Mouse (Mus musculus) large intestine, adult 2 months (tissue): ENCODE measurements around the gene Klk10. TPM values are rescaled to one million over a fixed set of nuclear protein-coding genes. Genes with fewer than 3 reads are reported as not detected.

Experiments used
- DNase-seq: peaks from one replicate; pipeline ENCODE4 v3.0.0-alpha.2; 2012; ENCODE audit warnings: low read depth, low spot score
- WGBS: fragments of 180-500 bp; shearing (Covaris S2); methylation state at CpG from one replicate; pipeline ENCODE4 v1.1.7; 2018; 5-methylcytosine and 5-hydroxymethylcytosine counted together
- polyA plus RNA-seq: library from polyadenylated mRNA; depleted of rRNA; stranded (reverse); fragments of >200 nt; gene quantifications from 2 replicates; pipeline ENCODE4 v1.2.3, GENCODE M21; 2012; rRNA removed

Klk10 gene
- 0.21 and 0.69 TPM in 2 replicates for polyA plus RNA-seq

DNA sequence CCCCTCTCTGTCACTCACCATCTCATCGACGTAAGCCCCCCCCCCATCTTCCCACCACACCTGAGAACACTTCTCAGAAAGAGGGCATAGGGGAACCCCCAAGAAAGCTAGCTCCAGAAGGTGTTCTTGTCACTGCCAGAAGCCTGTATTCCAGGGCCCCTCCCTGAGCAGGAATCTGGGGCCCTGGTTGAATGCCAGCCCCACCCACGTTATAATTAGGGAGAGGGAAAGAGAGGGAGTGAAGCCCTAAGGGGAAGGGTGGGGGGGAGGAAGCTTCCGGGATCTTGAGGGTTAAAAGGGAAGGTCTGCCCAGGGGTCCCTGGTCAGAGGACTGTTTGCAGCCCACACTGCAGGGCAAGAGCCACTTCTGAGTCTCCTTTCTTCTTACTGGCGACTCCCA is at the start of gene Klk10:
Klk10 (plus strand) TSS at position 290 of the 400 bp plus-strand sequence.
- 11% methylated on average over 5 of the region's 5 CpGs for WGBS
- peak; percentile 11 for DNase-seq

DNA sequence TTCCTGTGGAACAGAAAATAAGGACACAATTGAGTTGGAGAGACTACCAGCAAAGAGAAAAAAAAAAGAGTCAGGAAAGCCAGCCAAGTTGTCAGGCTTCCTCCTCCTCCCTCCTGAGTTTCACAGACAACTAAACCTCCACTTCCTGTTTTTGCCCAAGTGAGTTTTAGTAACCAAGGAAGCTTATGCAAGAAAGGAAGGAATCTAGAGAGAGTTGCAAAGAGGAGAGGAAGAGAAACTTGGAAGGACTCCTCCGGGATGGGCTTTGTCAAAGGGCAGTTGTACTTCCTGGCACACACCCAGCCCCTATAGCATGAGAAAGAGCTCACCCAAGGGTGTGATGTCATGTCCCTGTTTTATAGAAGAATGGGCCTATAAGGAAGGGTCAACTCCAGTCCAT is 33.0 kb upstream of the Klk10 start:
- no peak for DNase-seq
- WGBS: 4% methylated on average over 1 of the region's 1 CpGs

DNA sequence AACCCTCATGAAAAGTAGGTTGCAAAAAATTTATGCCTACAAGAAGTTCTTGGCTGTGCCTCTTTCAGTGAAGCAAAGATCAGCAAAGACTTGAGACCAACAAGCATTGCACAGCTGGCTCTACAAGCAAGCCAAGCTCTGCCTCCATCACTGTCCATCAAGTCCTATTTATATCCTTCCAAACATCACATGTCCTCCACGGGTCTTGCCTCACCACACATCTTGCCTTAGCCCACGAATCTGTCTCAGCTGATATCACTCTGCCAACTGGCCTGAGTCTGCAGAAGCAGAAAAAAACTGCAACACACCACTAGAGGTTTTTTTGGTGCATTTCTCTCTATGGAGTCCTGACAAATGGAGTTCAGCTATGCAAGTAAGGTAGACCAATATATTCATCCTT is 28.0 kb upstream of the Klk10 start:
- 55% methylated on average over 2 of the region's 2 CpGs for WGBS
- DNase-seq: no peak

DNA sequence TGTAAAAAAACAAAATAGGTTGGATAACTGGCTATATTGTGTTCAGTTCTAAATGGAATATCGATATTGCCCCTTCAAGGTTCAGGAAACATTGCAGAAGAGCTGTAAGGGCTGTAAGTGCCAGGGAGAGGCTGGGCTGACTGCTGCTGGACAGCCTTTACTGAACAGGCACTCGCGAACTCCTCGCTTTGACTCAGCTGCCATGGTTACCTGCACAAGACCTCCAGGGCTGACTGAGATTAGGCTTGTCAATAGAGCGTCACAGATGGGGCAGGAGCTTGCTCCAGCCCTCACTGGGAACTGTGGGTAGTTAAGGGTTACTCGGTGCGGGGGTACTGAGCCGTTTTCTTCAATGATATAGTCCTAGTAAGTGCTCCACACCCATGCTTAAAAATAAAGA is 14.4 kb upstream of the Klk10 start:
- 30% methylated on average over 8 of the region's 8 CpGs for WGBS

DNA sequence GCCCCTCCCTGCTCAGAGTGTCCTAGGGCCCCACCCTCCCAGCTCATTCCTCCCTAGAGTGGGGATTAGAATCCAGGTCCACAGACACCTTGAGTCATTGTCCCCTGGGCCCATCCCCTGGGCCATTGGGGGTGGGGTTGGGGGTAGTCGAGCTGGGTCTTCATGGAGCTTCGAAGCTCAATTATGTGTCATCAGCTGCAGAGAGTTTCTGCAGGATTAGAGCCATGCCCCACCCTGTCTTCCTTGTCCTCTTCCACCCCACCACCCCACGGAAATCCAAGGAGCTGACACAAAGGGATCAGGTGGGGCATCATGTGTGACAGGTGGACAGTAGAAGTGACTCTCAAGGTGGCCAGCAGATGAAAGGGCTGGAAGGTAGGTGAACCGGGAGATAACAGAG is 12.2 kb upstream of the Klk10 start, which contains the start of gene Klk12:
Klk12 (plus strand) TSS at position 301 of the 400 bp plus-strand sequence.
- DNase-seq: no peak
- whole genome bisulfite sequencing: 55% methylated on average over 4 of the region's 4 CpGs

More for the DNA sequence above, 14.4 kb upstream of the Klk10 start:
- DNase-seq: no peak

DNA sequence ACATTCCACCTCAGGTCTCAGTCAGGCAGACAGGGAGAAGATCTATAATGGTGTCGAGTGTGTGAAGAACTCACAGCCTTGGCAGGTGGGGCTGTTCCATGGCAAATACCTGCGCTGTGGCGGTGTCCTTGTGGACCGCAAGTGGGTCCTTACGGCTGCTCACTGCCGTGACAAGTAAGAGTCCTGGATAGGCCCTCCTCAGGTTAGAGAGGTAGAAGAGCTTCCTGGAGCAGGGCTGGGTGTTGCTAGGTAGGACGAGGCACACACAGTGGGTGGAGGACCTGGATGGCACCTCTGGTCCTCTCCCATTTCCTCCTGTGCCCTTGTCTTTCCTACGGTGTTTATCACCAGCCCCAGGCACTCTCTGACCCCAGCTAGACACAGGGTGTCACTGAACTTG is 11.2 kb upstream of the Klk10 start:
- DNase-seq: no peak
- WGBS: 85% methylated on average over 8 of the region's 8 CpGs

DNA sequence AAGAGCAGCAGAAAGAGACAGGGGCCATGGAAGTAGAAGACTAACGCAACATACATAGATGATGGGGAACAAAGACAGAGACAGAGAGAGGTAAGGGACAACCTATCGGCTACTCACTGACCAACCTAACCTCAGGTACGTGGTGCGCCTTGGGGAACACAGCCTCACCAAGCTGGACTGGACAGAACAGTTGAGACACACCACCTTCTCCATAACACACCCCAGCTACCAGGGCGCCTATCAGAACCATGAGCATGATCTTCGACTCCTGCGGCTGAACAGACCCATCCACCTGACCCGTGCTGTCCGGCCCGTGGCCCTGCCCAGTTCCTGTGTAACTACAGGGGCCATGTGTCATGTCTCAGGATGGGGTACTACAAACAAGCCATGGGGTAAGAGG is 10.1 kb upstream of the Klk10 start:
- DNase-seq: no peak
- 93% methylated on average over 10 of the region's 10 CpGs for WGBS

DNA sequence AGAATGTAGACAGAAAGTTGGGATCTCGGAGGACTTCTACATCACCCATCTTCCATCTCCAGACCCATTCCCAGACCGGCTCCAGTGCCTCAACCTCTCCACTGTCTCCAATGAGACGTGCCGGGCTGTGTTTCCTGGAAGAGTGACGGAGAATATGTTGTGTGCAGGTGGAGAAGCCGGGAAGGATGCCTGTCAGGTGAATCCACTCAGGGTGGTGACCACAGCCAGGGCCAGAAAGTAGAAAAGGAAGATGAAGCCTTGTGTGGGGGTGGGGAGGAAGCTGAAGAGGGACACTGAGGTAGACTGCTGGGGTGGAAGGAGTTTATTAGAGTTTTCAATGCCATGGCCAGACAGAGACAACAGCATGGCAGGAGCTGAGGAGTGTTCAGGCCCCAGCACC is 8.9 kb upstream of the Klk10 start:
- WGBS: 90% methylated on average over 6 of the region's 6 CpGs
- no peak for DNase-seq

DNA sequence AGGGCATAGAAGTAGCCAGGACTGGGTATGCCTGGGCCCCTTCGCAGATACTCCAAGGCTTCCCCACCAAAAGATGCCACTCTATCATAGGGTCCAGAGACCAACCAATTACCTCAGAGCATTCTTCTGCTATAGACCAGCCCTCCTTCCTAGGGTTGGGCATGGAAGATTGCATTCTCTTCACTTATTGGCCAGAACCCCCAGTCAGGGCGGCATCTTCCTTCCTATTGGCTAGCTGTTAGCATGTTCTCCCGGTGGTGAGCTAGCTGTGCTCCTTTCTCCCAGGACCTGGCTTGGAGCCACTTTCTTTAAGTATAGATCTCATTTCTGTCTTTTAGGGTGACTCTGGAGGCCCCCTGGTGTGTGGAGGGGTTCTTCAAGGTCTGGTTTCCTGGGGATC is 7.9 kb upstream of the Klk10 start:
- 68% methylated on average over 3 of the region's 3 CpGs for WGBS
- DNase-seq: no peak

DNA sequence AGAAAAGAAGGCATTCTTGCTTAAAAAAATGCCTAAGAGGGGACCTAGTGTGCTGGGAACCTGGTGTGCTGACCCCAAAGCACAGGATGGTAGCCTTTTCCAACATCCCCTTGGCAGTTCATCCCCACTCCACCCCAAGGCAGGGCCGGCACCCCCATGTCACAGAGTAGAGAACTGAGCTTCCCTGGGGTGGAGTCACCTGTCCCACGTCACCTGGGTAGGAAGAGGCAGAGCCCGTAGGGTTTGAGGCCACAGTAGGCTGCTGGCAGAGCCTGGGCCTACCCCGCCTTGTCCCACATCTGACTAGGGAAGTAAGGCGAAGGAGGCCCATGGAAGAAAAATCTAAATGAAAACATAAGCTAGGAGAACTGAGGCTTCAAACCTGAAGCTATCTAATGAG is 6.5 kb upstream of the Klk10 start, which contains the start of gene Klk11:
Klk11 (plus strand) TSS at position 241 of the 400 bp plus-strand sequence.
- 84% methylated on average over 5 of the region's 5 CpGs for WGBS
- DNase-seq: no peak

DNA sequence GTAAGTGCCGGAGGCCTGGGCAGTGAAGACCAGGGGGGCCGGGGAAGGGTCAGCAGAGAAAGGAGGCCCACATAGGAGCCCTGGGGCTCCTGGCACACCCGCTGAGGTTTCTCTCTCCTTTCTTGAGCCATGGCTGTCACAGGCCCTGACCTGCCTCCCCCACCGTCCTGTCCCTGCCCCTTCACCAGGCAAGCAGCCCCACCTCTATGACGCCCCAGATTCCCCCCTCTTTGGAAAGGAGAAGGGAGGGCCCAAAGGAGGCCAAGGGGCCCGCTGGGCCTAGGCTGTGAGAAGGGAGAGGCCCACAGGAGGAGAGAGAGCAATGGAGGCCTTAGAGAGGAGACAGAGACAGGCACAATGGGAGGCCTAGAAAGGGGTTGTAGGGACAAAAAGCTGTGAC is 6.0 kb upstream of the Klk10 start:
- 70% methylated on average over 6 of the region's 6 CpGs for WGBS
- no peak for DNase-seq

DNA sequence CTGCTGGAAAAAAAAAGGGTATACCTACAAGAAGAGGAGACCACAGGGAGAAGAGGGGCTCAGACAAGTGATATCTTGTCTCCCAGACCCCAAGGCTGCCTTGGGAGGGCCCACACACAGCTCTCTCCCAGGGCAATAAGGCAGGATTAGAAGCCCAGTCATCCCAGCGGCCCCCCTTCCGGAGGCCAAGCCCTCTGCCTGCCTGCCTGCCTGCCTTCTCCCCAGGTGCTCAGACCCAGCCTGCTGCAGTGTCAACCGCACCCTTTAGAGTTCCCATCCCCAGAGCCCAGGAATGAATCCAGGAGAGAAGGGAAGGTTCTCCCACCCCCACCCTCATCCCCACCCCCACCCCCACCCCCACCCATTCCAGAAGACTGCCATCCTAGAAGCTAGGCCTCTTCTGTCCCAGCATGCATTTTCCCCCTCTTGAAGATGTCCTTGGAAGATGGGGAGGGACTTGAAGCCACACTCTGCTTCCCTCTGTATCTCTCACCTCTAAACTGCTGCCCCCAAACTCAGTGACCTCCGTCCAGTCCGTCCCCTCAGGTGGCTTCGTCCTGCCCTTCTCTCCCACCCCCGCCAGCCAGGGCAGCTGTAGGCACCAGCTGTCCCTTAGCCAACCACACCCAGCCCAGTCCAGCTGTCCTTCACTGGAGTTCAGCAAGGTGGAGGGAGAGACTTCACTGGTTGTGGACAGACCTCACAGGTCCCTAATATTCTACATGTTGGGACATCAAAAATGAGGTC is 5.4 kb upstream of the Klk10 start:
- DNase-seq: no peak
- 40% methylated on average over 7 of the region's 7 CpGs for WGBS

DNA sequence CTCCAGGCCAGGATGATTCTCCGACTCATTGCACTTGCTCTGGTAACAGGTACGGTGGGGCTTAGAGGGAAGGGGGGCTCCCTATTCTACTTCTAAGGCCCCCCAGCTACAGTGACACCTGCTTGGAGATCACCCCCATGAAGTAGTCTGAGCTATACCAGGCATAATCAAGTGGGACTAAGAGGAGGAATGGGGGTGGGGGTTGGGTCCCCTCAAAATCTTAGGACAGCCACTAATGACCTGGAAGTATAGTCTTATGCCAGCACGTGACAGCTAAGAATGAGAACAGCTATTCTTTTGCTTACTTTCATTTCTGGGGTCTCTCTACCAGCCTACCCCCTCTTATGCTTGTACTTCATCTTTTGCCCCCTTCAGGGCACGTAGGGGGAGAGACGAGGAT is 4.3 kb upstream of the Klk10 start:
- no peak for DNase-seq
- 89% methylated on average over 5 of the region's 5 CpGs for WGBS

DNA sequence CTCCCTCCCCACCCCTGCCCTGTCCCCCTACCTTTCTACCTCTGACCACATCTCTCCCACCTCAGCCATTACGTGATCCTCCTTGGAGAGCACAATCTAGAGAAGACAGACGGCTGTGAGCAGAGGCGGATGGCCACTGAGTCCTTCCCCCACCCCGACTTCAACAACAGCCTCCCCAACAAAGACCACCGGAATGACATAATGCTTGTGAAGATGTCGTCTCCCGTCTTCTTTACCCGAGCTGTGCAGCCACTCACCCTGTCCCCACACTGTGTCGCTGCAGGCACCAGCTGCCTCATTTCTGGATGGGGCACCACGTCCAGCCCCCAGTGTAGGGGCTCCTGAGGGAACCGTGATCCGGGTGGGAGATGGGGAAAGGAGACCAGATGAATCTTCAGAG is 3.4 kb upstream of the Klk10 start:
- WGBS: 90% methylated on average over 12 of the region's 12 CpGs
- no peak for DNase-seq

DNA sequence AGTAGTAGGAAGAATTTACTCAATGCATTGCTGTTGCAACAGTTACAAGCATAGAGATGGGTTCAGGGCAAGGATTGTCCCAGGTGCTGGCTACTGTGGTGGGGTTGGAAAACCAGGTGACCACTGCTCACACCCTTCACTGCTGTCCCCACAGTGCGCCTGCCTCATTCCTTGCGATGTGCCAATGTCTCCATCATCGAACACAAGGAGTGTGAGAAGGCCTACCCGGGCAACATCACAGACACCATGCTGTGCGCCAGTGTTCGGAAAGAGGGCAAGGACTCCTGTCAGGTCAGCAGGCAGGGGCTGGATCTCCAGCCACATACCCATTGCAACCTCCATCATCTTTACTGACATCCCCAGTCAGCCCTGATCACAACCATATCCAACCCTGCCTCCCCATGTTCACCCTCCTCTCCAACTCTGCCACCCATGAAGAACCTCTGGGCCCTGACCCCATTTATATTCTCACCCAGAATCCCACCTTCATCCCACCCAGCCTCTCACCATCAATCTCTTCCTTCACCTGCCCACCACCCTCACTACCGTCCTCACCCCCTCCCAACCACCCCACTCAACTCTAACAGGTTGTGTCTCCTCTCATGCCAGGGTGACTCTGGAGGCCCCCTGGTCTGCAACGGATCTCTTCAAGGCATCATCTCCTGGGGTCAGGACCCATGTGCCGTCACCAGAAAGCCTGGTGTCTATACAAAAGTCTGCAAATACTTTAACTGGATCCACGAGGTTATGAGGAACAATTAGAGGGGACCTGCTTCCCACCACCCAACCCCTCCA is 2.5 kb upstream of the Klk10 start:
- no peak for DNase-seq
- 90% methylated on average over 10 of the region's 10 CpGs for WGBS

DNA sequence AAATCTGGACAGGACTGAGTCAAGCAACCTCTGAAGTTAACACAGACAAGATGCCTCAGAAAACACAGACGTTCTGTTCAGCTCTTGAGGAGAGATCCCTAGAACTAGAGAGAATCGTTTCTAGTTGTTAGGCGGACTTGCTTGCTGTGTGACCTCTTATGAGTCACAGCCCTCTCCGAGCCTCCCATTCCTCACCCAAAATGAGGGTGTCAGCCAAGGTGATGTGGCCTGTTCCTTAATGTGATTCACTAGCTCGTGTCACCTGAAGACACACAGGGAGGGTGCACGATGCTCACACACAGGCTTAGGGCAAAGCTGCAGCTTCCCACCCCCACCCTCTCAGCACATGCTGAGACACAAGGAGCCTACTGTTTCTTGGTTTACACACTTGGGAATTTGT is 594 bp upstream of the Klk10 start:
- WGBS: 35% methylated on average over 6 of the region's 6 CpGs
- no peak for DNase-seq

DNA sequence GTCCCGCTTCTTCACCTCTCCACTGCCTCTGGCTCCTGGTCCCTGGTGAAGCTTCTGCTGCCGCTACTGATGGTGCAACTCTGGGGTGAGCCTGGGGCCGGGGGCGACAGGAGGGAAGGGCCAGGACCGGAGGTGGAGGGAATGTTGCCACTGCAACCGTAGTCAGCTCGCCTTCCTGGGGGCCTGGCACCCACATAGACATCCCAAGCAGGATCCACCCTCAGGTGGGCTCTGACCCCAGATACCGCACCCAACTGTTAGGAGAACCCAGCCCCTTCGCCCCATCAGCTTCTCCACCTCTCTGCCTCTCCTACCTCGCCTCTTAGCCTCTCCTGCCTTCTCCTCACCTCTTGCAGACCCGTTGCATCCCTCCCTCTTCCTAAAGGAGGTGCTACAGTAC is 706 bp downstream of the Klk10 start:
- 86% methylated on average over 11 of the region's 11 CpGs for WGBS
- DNase-seq: no peak

DNA sequence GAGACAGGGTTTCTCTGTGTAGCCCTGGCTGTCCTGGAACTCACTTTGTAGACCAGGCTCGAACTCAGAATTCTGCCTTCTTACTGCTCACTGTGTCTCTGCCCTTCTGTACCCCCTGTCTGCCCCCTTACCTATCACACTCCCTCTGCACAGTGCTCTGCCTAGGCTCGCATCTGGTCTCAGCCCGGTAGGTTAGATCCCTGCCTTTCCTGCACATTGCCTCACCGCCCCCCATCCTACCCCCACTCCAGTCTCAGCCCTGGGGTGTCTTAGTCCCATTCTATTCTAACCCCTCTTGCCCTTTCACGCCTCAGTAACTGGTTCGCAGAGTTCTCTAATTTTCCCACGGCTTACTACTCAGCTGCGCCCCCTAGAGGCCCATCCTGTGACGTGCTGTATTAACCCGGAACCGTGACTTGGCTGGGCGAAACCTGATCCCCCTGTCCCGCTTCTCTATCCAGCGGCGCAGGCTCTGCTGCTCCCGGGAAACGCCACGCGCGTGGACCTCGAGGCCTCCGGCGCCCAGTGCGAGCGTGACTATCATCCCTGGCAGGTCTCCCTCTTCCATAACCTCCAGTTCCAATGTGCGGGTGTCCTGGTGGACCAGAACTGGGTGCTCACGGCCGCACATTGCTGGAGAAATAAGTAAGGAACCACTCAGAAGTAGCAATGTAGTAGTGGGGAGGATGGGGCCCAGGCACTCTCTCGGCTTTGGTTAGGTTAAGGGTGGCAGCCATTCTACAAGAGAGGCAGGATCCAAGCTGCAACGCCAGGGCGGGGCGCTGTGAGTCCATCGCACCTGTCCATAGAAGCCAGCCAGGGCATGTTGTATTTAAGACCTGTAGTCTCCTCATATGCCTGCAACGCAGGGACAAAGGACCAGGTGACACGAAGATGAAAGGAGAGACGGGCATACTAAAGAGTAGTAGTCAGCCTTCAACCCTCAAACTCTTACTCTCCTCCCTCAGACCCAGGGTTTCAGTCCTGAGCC is 1.7 kb downstream of the Klk10 start:
- DNase-seq: peak; percentile 37
- 7% methylated on average over 36 of the region's 36 CpGs for WGBS

DNA sequence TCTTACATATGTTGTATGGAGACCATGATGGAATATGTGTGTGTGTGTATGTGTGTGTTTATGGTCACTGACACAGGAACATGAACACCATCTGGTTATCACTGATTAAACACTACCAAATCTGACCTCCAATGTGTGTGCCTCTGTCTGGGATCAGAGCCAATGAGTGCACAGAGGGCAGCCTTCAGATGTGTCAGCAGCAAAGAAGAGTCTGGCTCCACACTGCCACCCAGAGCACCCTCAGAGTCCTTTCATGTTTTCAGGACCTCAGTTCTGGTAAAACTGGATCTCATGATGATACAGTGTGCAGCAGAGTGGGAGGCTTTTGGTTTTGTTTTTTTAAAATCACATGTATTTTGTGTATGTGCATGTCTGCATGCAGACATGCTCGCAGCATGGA is 4.5 kb downstream of the Klk10 start:
- no peak for DNase-seq
- WGBS: 74% methylated on average over 1 of the region's 1 CpGs

DNA sequence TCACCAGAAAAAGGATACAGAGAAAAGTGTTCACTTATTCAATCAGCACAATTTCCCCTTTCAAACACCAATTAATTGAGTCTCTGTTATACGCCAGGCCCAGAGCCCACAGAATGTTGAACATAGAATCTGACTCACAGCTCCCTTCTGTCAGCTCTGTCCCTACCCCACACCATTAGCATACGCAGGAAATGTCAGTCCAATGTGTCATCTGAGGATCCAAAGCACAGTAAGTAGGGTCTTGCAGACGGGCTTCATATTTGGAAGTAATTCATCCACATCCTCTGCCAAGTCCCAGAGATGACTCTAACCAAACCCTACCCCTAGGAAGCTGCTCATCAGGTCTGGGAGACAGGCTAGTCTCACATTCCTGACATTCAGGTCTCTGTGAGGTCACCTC is 7.3 kb downstream of the Klk10 start:
- WGBS: 69% methylated on average over 3 of the region's 3 CpGs
- no peak for DNase-seq
